Mouse (Mus musculus) CH12.LX (cell line): ENCODE measurements at regions not wholly inside any gene's neighbourhood (a gene's known extent, or its start where the extent isn't known, plus 50 kb on each side); places are given as distances from the start of the nearest gene placed in this dataset.

Source experiments
- CHD1 ChIP-seq: IDR thresholded peaks from 2 replicates; pipeline ENCODE4 v1.6.1; 2012; ENCODE audit warnings: low read depth, low read length, improper control_type of control experiment, inconsistent platforms
- CTCF ChIP-seq, 2 experiments: IDR thresholded peaks in 1 of 2; conservative IDR thresholded peaks in 1 of 2; 2 replicates each; pipeline ENCODE4 v1.5.1; 2011 to 2012; ENCODE audit warnings: low read depth in 2 of 2, low read length in 2 of 2, improper control_type of control experiment in 1 of 2, inconsistent platforms in 1 of 2, mild to moderate bottlenecking in 1 of 2, moderate library complexity in 1 of 2
- JUND ChIP-seq: conservative IDR thresholded peaks from 2 replicates; pipeline ENCODE4 v1.6.1; 2011; ENCODE audit warnings: low read depth, low read length, improper control_type of control experiment

DNA sequence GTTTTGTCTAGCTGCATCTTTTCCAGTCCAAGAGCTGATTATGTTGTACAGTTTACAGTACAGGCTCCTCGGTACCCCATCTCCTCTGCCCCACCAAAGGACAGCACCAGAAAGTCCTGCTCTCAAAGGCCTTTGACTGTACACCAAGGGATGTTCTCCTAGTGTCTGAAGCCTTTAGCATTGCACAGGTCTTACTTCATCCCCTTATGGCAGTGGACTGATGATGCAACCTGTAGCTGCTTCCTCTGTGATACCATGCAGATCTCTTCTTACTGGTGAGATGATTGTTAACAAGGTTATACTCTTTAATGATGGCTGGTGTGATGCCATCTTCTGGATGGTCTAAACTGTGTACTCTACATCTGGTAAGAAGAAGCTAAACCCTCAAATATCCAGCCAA, 260.5 kb upstream of the Trib2 start:
- TF ChIP-seq CTCF (conservative IDR thresholded peaks at IDR 0.05 in 1 of 2, IDR thresholded peaks at IDR 0.05 in 1 of 2; ENCODE audit: low read depth in 2 of 2, low read length in 2 of 2) (no peak), CHD1 (no peak), JUND (no peak)
